Mouse (Mus musculus): ENCODE measurements around the gene B020031M17Rik.
"Not testable (repeated sequence)": the region's sequence is repeated elsewhere in the genome, so short reads cannot be mapped to it uniquely, and the experiment has no call there.

DNA sequence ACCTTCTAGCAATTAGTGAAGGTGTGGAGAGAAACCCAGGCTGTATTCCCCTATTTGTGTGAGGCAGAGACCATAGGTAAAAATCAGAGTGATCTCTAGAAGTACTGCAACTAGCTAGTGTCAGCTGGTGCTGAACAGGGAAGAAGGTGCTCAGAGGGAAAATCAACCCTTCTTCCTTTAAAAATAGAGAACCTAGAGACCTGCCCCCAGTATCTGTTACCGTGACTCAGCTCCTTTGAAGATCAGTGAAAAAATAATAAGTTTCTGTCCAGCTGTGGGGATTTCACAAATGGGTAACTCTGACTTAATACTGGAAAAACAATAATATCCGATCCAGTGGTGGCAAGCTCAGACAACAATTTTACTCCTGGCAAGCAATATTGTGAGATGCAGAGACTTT, 4.5 kb upstream of the B020031M17Rik start:
- TF ChIP-seq CTCF (IDR thresholded peaks at IDR 0.05; ENCODE audit: low read depth, low read length); POLR2A (IDR thresholded peaks at IDR 0.05; ENCODE audit: insufficient read depth, low read length): not testable (repeated sequence)

Measured in ES-Bruce4 (cell line).